Mouse (Mus musculus): ENCODE measurements around the gene Gm15737.

- no peak for TF ChIP-seq CTCF (IDR thresholded peaks at IDR 0.05; ENCODE audit: insufficient read depth, low read depth, low read length)
- TF ChIP-seq POLR2A (IDR thresholded peaks at IDR 0.05; ENCODE audit: insufficient read depth, low read depth, low read length) = no peak
These were observed 35.3 kb downstream of the Gm15737 start for GRCm38 (mm10) chr6:92904491-92904890.

All from olfactory bulb, adult 2 months (tissue).